Mouse (Mus musculus) megakaryocyte-erythroid progenitor cell, adult 5 weeks (primary cell): ENCODE data around the gene Cyp2c70. TPM values are rescaled to one million over a fixed set of nuclear protein-coding genes. Genes with fewer than 3 reads are reported as not detected.

Experiments
- polyA plus RNA-seq: library from polyadenylated mRNA; stranded (reverse); fragments of >175 nt; gene quantifications from 2 replicates; pipeline ENCODE4 v1.2.3, GENCODE M21; 2012

Cyp2c70 gene
- not detected in 2 replicates for polyA plus RNA-seq

DNA sequence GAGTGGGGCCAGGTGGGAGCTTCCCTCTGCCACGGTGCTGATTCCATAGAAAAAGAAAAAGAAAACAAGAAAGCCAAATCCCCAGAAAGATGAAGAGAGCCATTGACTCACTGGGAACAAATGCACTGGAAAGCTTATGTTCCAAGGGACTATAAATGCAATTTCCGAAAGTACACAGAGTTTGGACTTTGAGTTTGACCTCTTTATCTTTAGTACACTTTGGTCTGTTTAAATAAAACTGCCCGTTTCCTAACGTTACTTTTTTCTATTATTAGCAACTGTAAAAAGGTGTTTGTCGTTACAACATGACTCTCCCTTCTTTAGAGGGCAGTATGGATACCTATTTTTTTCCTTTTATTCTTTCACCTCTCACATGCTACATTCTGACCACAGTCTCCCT lies at the start of gene Cyp2c70:
Gene Cyp2c70 (minus strand): TSS at position 174 of the 400 bp plus-strand sequence.

Other genes starting within 250 kb of the Cyp2c70 start
- gene Cyp2c37, start 194.9 kb downstream of the Cyp2c70 start, polyA plus RNA-seq = not detected in 2 replicates
- not detected in 2 replicates for gene Cyp2c54, start 113.5 kb downstream of the Cyp2c70 start, polyA plus RNA-seq
- gene Cyp2c50, start 97.6 kb downstream of the Cyp2c70 start, polyA plus RNA-seq = not detected in 2 replicates
- 45.7 and 50.5 TPM in 2 replicates for gene Pdlim1, start 84.5 kb upstream of the Cyp2c70 start, polyA plus RNA-seq